Mouse (Mus musculus) intestine, postnatal 0 days (tissue): ENCODE results near the gene Hist1h2bq. TPM values are rescaled to one million over a fixed set of nuclear protein-coding genes. Genes with fewer than 3 reads are reported as not detected.

ENCODE experiments used
- ATAC-seq: fragments of 200-750 bp; cut with Nextera tagmentation; 2 replicates; pipeline ENCODE4 v1.8.0; 2017; ENCODE audit warnings: mild to moderate bottlenecking, moderate TSS enrichment, moderate library complexity
- H3K27ac ChIP-seq: fragments of 300-500 bp; sonication (generic); 2 replicates; pipeline ENCODE4 v1.5.1; 2014; ENCODE audit warnings: mild to moderate bottlenecking, low read depth, low read length, moderate library complexity
- H3K27me3 ChIP-seq: fragments of 300-500 bp; sonication (generic); replicated peaks from 2 replicates; pipeline ENCODE4 v1.6.1; 2014; ENCODE audit warnings: low read length, mixed read lengths; ENCODE audit not compliant: control insufficient read depth, insufficient read depth
- H3K36me3 ChIP-seq: fragments of 300-500 bp; sonication (generic); 2 replicates; pipeline ENCODE4 v1.6.1; 2014; ENCODE audit warnings: mild to moderate bottlenecking, moderate library complexity; ENCODE audit not compliant: control insufficient read depth, insufficient read depth
- H3K4me1 ChIP-seq: fragments of 300-500 bp; sonication (generic); replicated peaks from 2 replicates; pipeline ENCODE4 v1.6.1; 2014; ENCODE audit warnings: antibody characterized with exemption, low read length, mixed read lengths; ENCODE audit not compliant: control insufficient read depth, insufficient read depth
- H3K4me2 ChIP-seq: fragments of 300-500 bp; sonication (generic); replicated peaks from 2 replicates; pipeline ENCODE4 v1.6.1; 2014; ENCODE audit warnings: low read depth, mild to moderate bottlenecking, moderate library complexity
- H3K4me3 ChIP-seq: fragments of 300-500 bp; sonication (generic); 2 replicates; pipeline ENCODE4 v1.5.1; 2014; ENCODE audit warnings: low read depth, low read length
- H3K9ac ChIP-seq: fragments of 300-500 bp; sonication (generic); 2 replicates; pipeline ENCODE4 v1.6.1; 2014; ENCODE audit warnings: mild to moderate bottlenecking, low read depth, low read length
- H3K9me3 ChIP-seq: fragments of 300-500 bp; sonication (generic); 2 replicates; pipeline ENCODE4 v1.6.1; 2016; ENCODE audit warnings: mixed run types; ENCODE audit not compliant: control insufficient read depth
- CTCF ChIP-seq: sonication (generic); IDR thresholded peaks from 2 replicates; pipeline ENCODE4 v1.5.1; 2016; ENCODE audit warnings: low read depth, mild to moderate bottlenecking, control low read depth, antibody characterized with exemption, moderate library complexity
- WGBS: fragments of 180-500 bp; shearing (Covaris S2); extraction: QIAGEN DNeasy Blood & Tissue Kit; methylation state at CpG from one replicate; pipeline ENCODE4 v1.1.7; 2014; 5-methylcytosine and 5-hydroxymethylcytosine counted together
- microRNA-seq: library from miRNA; unstranded; fragments of <30 nt; microRNA quantifications from one replicate; pipeline ENCODE4, GENCODE M21; 2016
- polyA plus RNA-seq: library from polyadenylated mRNA; unstranded; fragments of >200 nt; fragmentation: Nextera tagmentation; extraction: Ambion mirVana; gene quantifications from 2 replicates; pipeline ENCODE4 v1.2.1, GENCODE M21; 2015

Hist1h2bq gene
- polyA plus RNA-seq, 1 experiment from 2014 or later = 9.8 TPM

DNA sequence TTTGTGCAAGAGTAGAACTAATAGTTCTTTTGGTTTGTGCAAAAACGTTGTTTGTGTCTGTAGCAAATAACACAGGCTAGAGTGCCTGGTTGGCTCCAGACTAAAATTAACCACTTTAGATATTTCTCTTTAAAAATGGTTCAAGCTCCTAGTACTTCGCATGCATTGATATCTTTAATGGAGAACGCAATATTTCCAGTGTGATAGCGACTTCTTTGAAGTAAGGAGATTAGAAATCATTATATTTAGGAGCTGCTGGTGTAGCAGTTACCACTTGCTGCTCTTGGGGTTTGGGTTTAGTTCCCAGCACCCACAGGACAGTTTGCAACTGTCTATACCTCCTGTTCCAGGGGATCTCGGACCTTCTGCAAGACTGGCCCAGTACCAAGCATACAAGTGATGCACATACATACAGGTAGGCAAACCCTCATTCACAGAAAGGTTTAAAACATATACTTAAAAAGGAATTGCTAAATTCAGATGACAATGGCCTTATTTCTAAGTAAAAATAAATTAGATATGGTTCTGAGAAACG lies 28.9 kb downstream of the Hist1h2bq start:
- Histone ChIP-seq H3K9ac (peak overlapping the region; percentile 58; the same call in 1 of the 2 replicates), H3K4me3 (peak overlapping the region; percentile 54; the same call in 1 of the 2 replicates), H3K4me1 (peaks cover 12% of the 10 kb centered on the region; the same call in 1 of the 2 replicates), H3K27me3 (no peaks in the 10 kb centered on the region), H3K4me2 (peak overlapping the region; percentile 91; the same call in 1 of the 2 replicates), H3K36me3 (no peaks in the 10 kb centered on the region), H3K27ac (no peak overlapping the region), H3K9me3 (no peaks in the 10 kb centered on the region)
- 46% methylated on average over 6 of the region's 6 CpGs for WGBS
- ATAC-seq = no peak
- TF ChIP-seq CTCF = no peak

DNA sequence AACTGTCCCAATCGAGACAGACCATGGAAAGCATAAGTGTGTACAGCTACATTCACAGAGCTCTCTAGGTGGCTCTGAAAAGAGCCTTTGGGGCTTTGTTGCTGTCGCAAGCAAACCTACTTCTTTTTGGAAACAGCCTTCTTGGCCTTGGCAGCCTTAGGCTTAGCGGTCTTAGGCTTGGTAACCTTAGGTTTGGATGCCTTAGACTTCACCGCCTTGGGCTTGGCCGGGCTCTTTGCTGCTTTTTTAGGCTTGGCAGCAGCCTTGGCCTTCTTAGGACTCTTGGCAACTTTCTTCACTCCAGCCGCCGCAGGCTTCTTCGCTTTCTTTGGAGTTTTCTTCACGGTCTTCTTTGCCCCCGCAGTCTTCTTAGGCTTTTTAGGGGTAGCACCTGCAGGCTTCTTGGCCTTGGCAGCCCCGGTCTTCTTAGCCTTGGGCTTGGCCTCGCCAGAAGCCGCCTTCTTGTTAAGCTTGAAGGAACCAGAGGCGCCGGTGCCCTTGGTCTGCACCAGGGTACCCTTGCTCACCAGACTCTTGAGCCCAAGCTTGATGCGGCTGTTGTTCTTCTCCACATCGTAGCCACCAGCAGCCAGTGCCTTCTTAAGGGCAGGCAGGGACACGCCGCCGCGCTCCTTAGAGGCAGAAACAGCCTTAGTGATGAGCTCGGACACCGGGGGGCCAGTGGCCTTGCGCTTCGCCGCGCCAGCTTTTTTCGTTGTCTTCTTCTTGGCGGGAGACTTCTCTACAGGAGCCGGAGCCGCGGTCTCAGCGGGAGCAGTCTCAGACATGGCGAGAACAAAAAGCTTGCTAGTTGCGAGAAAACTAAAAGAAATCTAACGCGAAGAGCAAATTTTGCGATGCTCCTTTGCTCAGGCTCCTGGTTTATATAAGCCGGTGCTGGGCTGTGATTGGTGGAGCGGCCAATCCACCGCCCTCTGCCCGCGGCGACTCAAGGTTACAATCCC lies 29.9 kb downstream of the Hist1h2bq start, which contains the start of gene Hist1h1b:
Gene Hist1h1b, minus strand, starts transcription at position 859 of the 965 bp plus-strand sequence.
- Histone ChIP-seq H3K4me3 (peak within 1 kb of the TSS; percentile 54), H3K4me1 (peaks cover 9% of the 10 kb centered on the region; the same call in 1 of the 2 replicates), H3K27me3 (no peaks in the 10 kb centered on the region), H3K36me3 (no peaks in the 10 kb centered on the region), H3K27ac (peak within 1 kb of the TSS; percentile 69), H3K9me3 (no peaks in the 10 kb centered on the region), H3K4me2 (peak within 1 kb of the TSS; percentile 91), H3K9ac (peak within 1 kb of the TSS; percentile 58)
- peak; percentile 25 for ATAC-seq
- TF ChIP-seq CTCF = no peak
- under 1% methylated on average over 44 of the region's 44 CpGs for WGBS

DNA sequence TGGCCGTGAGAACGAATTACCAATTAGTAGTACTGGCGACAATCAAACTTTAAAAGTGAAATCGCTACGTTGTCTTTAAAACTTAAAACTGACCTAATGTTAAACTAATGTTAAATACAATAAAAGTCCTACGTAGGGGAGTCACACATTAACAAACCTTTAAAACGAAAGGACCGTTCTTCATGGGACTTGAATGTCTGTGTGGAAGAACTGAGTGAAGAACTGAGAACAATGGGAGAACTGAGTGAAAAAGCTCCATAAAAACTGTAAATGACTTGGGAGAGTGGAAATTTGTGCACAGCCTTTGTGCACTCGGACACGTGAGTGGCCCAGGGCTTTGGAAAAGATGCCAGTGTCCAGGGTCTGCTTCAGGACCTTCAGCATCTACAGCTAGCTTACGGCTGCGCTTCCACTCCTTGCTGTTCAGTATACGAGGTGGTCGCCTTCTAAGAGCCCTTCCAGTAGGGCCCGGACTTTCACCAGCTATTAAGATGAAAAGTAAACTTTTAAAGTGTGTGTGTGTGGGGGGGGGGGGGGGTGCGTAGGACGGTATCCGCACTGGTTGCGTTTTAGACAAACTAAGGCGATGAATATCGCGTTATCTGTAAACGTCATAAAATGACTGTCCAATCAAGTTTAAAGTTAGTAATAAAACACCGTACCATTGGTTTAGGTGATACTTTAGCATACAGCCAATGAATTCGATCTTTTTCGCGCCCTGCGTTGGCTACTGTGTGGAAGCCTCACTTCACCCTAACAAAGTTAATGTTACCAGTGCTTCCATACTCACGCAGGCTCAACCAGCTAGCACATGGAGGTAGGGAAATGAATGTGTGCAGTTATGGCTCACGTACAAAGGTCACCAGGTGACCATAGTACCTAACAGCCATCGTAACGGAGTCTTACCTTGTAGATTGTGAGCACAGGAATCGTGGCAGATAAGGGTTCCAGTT lies 30.9 kb downstream of the Hist1h2bq start:
- H3K27me3 ChIP-seq = no peaks in the 10 kb centered on the region
- 1% methylated on average over 33 of the region's 33 CpGs for WGBS
- peak overlapping the region; percentile 91 for H3K4me2 ChIP-seq
- ATAC-seq = peak; percentile 85
- peak overlapping the region; percentile 69 for H3K27ac ChIP-seq
- no peak for TF ChIP-seq CTCF
- H3K9ac ChIP-seq = peak overlapping the region; percentile 67
- H3K4me3 ChIP-seq = peak overlapping the region; percentile 54
- no peaks in the 10 kb centered on the region for H3K9me3 ChIP-seq
- no peaks in the 10 kb centered on the region for H3K36me3 ChIP-seq
- peaks cover 9% of the 10 kb centered on the region; the same call in 1 of the 2 replicates for H3K4me1 ChIP-seq

Small RNA genes lying within 50 kb of the gene (microRNA-seq; reads per million reads assigned to microRNA genes)
- gene Gm19658 = not detected
- gene Gm44346 = not detected
- gene Gm44466 = not detected

Other genes with a start within 250 kb of the Hist1h2bq start
- gene Olfr1364, start 228.4 kb downstream of the Hist1h2bq start, polyA plus RNA-seq = not detected in 2 replicates
- not detected in 2 replicates for gene Olfr1362, start 196.2 kb downstream of the Hist1h2bq start, polyA plus RNA-seq
- gene Olfr11, start 167.7 kb downstream of the Hist1h2bq start, polyA plus RNA-seq = 0.04 TPM in 1 of 2 replicates, not detected in the other
- gene Olfr1361, start 146.8 kb downstream of the Hist1h2bq start, polyA plus RNA-seq = not detected in 2 replicates
- not detected in 2 replicates for gene Olfr1360, start 132.8 kb downstream of the Hist1h2bq start, polyA plus RNA-seq
- not detected in 2 replicates for gene Olfr1359, start 112.1 kb downstream of the Hist1h2bq start, polyA plus RNA-seq
- 1.9 TPM in 1 of 2 replicates, not detected in the other for gene Hist1h2bl, start 94.1 kb downstream of the Hist1h2bq start, polyA plus RNA-seq
- 6.1 and 12.0 TPM in 2 replicates for gene Hist1h2ai, start 93.8 kb downstream of the Hist1h2bq start, polyA plus RNA-seq
- 2.4 and 2.9 TPM in 2 replicates for gene Hist1h3h, start 92.5 kb downstream of the Hist1h2bq start, polyA plus RNA-seq
- gene Hist1h2bm, start 88.2 kb downstream of the Hist1h2bq start, polyA plus RNA-seq = 0.51 and 0.76 TPM in 2 replicates
- gene Hist1h4j, start 75.1 kb downstream of the Hist1h2bq start, polyA plus RNA-seq = 0.40 and 0.42 TPM in 2 replicates
- 1.4 and 2.1 TPM in 2 replicates for gene Hist1h4k, start 59.7 kb downstream of the Hist1h2bq start, polyA plus RNA-seq
- gene Hist1h2ak, start 56.4 kb downstream of the Hist1h2bq start, polyA plus RNA-seq = 5.0 and 9.5 TPM in 2 replicates
- 1.1 TPM in 2 replicates for gene Hist1h2bn, start 56.1 kb downstream of the Hist1h2bq start, polyA plus RNA-seq
- 7.3 and 8.1 TPM in 2 replicates for gene Hist1h1b, start 29.6 kb downstream of the Hist1h2bq start, polyA plus RNA-seq
- 34.1 and 39.6 TPM in 2 replicates for gene Hist1h3i, start 26.8 kb downstream of the Hist1h2bq start, polyA plus RNA-seq
- 1.5 and 3.2 TPM in 2 replicates for gene Hist1h2an, start 23.0 kb downstream of the Hist1h2bq start, polyA plus RNA-seq
- gene Hist1h2bp, start 22.7 kb downstream of the Hist1h2bq start, polyA plus RNA-seq = 0.41 and 1.5 TPM in 2 replicates
- gene Hist1h2ao, start 268 bp upstream of the Hist1h2bq start, polyA plus RNA-seq = not detected in 2 replicates
- gene Hist1h4m, start 1.5 kb upstream of the Hist1h2bq start, polyA plus RNA-seq = not detected in 2 replicates
- 2.1 and 5.3 TPM in 2 replicates for gene Hist1h4n, start 22.0 kb upstream of the Hist1h2bq start, polyA plus RNA-seq
- 1,504 and 1,780 TPM in 2 replicates for gene Hist1h2ap, start 23.3 kb upstream of the Hist1h2bq start, polyA plus RNA-seq
- gene Hist1h2br, start 23.5 kb upstream of the Hist1h2bq start, polyA plus RNA-seq = 7.8 and 10.0 TPM in 2 replicates
- gene Zfp184, start 134.9 kb upstream of the Hist1h2bq start, polyA plus RNA-seq = 1.2 TPM in 2 replicates
- not detected in 2 replicates for gene Pom121l2, start 171.0 kb upstream of the Hist1h2bq start, polyA plus RNA-seq
- gene Prss16, start 199.5 kb upstream of the Hist1h2bq start, polyA plus RNA-seq = 4.0 and 4.1 TPM in 2 replicates
- 3.4 and 5.3 TPM in 2 replicates for gene Hist1h2ah, start 225.4 kb upstream of the Hist1h2bq start, polyA plus RNA-seq
- 0.90 and 1.8 TPM in 2 replicates for gene Hist1h2bk, start 225.7 kb upstream of the Hist1h2bq start, polyA plus RNA-seq
- 9.4 and 9.9 TPM in 2 replicates for gene Hist1h4i, start 231.2 kb upstream of the Hist1h2bq start, polyA plus RNA-seq
- gene Hist1h2ag, start 232.7 kb upstream of the Hist1h2bq start, polyA plus RNA-seq = 12.9 and 16.0 TPM in 2 replicates
- 2.3 and 4.1 TPM in 2 replicates for gene Hist1h2bj, start 233.0 kb upstream of the Hist1h2bq start, polyA plus RNA-seq